Mouse (Mus musculus) intestine, postnatal 0 days (tissue): ENCODE data around the gene Pebp1. TPM values are rescaled to one million over a fixed set of nuclear protein-coding genes. Genes with fewer than 3 reads are reported as not detected.

Experiments used
- ATAC-seq: fragments of 200-750 bp; cut with Nextera tagmentation; 2 replicates; pipeline ENCODE4 v1.8.0; 2017; ENCODE audit warnings: mild to moderate bottlenecking, moderate TSS enrichment, moderate library complexity
- H3K27ac ChIP-seq: fragments of 300-500 bp; sonication (generic); 2 replicates; pipeline ENCODE4 v1.5.1; 2014; ENCODE audit warnings: mild to moderate bottlenecking, low read depth, low read length, moderate library complexity
- H3K27me3 ChIP-seq: fragments of 300-500 bp; sonication (generic); replicated peaks from 2 replicates; pipeline ENCODE4 v1.6.1; 2014; ENCODE audit warnings: low read length, mixed read lengths; ENCODE audit not compliant: control insufficient read depth, insufficient read depth
- H3K36me3 ChIP-seq: fragments of 300-500 bp; sonication (generic); 2 replicates; pipeline ENCODE4 v1.6.1; 2014; ENCODE audit warnings: mild to moderate bottlenecking, moderate library complexity; ENCODE audit not compliant: control insufficient read depth, insufficient read depth
- H3K4me1 ChIP-seq: fragments of 300-500 bp; sonication (generic); replicated peaks from 2 replicates; pipeline ENCODE4 v1.6.1; 2014; ENCODE audit warnings: antibody characterized with exemption, low read length, mixed read lengths; ENCODE audit not compliant: control insufficient read depth, insufficient read depth
- H3K4me2 ChIP-seq: fragments of 300-500 bp; sonication (generic); replicated peaks from 2 replicates; pipeline ENCODE4 v1.6.1; 2014; ENCODE audit warnings: low read depth, mild to moderate bottlenecking, moderate library complexity
- H3K4me3 ChIP-seq: fragments of 300-500 bp; sonication (generic); 2 replicates; pipeline ENCODE4 v1.5.1; 2014; ENCODE audit warnings: low read depth, low read length
- H3K9ac ChIP-seq: fragments of 300-500 bp; sonication (generic); 2 replicates; pipeline ENCODE4 v1.6.1; 2014; ENCODE audit warnings: mild to moderate bottlenecking, low read depth, low read length
- H3K9me3 ChIP-seq: fragments of 300-500 bp; sonication (generic); 2 replicates; pipeline ENCODE4 v1.6.1; 2016; ENCODE audit warnings: mixed run types; ENCODE audit not compliant: control insufficient read depth
- CTCF ChIP-seq: sonication (generic); IDR thresholded peaks from 2 replicates; pipeline ENCODE4 v1.5.1; 2016; ENCODE audit warnings: low read depth, mild to moderate bottlenecking, control low read depth, antibody characterized with exemption, moderate library complexity
- WGBS: fragments of 180-500 bp; shearing (Covaris S2); extraction: QIAGEN DNeasy Blood & Tissue Kit; methylation state at CpG from one replicate; pipeline ENCODE4 v1.1.7; 2014; 5-methylcytosine and 5-hydroxymethylcytosine counted together
- polyA plus RNA-seq: library from polyadenylated mRNA; unstranded; fragments of >200 nt; fragmentation: Nextera tagmentation; extraction: Ambion mirVana; gene quantifications from 2 replicates; pipeline ENCODE4 v1.2.1, GENCODE M21; 2015

Gene Pebp1
- polyA plus RNA-seq, 1 experiment from 2014 or later: 267 TPM

DNA sequence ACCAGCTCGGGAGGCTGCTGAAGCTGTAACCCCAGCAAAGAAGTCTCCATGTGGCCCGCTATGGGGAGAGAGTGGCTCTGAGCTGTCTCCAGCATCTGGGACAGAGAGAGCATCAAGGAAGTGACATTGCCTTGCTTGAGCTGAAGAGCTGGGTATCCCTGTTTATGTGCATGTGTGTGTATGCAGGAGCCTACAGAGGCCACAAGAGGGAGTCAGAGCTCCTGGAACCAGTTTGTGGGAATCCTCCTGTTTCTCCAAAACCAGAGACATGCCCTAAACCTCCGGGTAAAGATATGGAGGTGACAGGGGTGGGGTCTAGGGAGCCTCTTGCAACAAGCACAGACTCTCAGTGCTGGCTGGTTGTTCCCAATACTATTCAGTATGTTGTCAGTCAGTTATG lies 3.9 kb upstream of the Pebp1 start:
- Histone ChIP-seq H3K27me3 (no peaks in the 10 kb centered on the region), H3K9me3 (no peaks in the 10 kb centered on the region), H3K36me3 (no peaks in the 10 kb centered on the region), H3K4me2 (no peak overlapping the region), H3K9ac (no peak overlapping the region), H3K4me1 (0 out of 2 replicates have a peak, but pooled peaks cover 4% of the 10 kb centered on the region), H3K4me3 (no peak overlapping the region), H3K27ac (no peak overlapping the region)
- no peak for ATAC-seq
- TF ChIP-seq CTCF: peak; percentile 49
- WGBS: 84% methylated on average over 3 of the region's 3 CpGs

DNA sequence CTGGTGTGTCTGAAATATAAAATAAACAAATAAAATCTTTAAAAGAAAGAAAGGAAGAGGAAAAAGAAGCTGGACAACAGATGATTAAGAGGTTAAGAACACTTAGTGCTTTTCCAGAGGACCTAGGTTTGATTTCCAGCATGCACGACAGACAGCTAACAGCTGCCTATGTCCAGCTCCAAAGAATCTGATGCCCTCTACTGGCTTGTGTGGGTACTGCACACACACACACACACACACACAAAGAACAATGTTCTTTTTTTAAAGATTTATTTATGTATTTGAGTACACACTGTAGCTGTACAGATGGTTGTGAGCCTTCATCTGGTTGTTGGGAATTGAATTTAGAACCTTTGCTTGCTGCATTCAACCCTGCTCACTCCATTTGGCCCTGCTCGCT lies 2.7 kb upstream of the Pebp1 start:
- WGBS: 93% methylated on average over 2 of the region's 2 CpGs
- no peak overlapping the region for H3K27ac ChIP-seq
- no peak overlapping the region for H3K4me3 ChIP-seq
- H3K9ac ChIP-seq: no peak overlapping the region
- H3K4me2 ChIP-seq: no peak overlapping the region
- H3K27me3 ChIP-seq: no peaks in the 10 kb centered on the region
- 0 out of 2 replicates have a peak, but pooled peaks cover 4% of the 10 kb centered on the region for H3K4me1 ChIP-seq
- H3K9me3 ChIP-seq: no peaks in the 10 kb centered on the region
- TF ChIP-seq CTCF: peak; percentile 43
- no peak for ATAC-seq
- H3K36me3 ChIP-seq: no peaks in the 10 kb centered on the region

DNA sequence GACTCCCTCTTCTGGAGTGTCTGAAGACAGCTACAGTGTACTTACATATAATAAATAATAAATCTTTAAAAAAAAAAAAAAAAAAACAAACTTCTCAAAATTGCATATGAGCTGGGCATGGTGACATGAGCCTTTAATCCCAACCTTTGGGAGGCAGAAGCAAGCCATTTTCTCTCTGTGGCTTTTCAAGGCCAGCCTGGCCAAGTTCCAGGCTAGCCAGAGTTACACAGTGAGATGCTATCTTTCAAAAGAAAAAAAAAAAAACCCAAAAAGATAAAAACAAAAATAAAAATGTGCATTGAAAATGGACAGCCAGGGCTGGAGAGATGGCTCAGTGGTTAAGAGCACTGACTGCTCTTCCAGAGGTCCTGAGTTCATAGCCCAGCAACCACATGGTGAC lies 2.2 kb upstream of the Pebp1 start:
- Histone ChIP-seq H3K27me3 (no peaks in the 10 kb centered on the region), H3K9ac (no peak overlapping the region), H3K4me3 (no peak overlapping the region), H3K4me1 (0 out of 2 replicates have a peak, but pooled peaks cover 4% of the 10 kb centered on the region), H3K9me3 (no peaks in the 10 kb centered on the region), H3K36me3 (0 out of 2 replicates have a peak, but pooled peaks cover 4% of the 10 kb centered on the region), H3K4me2 (no peak overlapping the region), H3K27ac (no peak overlapping the region)
- ATAC-seq: no peak
- TF ChIP-seq CTCF: no peak

DNA sequence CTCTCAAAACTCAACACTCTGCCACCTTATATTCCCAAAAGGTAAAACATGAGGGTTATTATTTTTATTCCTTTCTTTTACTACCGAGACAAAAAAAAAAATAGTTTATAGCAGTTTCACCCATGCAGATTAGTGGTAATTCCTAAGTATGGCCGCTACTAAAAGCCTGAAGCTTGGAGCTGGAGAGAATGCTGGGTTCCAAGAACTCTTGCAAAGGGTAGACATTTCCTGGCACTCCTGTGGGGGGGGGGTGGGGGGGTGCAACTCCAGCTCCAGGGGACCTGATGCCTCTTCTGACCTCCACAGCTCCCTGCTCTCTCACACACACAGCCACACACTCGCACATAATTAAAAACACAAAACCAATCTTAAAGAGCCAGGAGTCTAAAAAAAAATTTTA lies 1.1 kb downstream of the Pebp1 start:
- ATAC-seq: no peak
- Histone ChIP-seq H3K4me1 (0 out of 2 replicates have a peak, but pooled peaks cover 4% of the 10 kb centered on the region), H3K9me3 (no peaks in the 10 kb centered on the region), H3K27ac (no peak overlapping the region), H3K36me3 (peaks cover 18% of the 10 kb centered on the region; the same call in 1 of the 2 replicates), H3K4me2 (peak overlapping the region; percentile 86), H3K9ac (peak overlapping the region; percentile 62; the same call in 1 of the 2 replicates), H3K27me3 (no peaks in the 10 kb centered on the region), H3K4me3 (peak overlapping the region; percentile 72)
- TF ChIP-seq CTCF: no peak
- 39% methylated on average over 3 of the region's 3 CpGs for whole genome bisulfite sequencing

DNA sequence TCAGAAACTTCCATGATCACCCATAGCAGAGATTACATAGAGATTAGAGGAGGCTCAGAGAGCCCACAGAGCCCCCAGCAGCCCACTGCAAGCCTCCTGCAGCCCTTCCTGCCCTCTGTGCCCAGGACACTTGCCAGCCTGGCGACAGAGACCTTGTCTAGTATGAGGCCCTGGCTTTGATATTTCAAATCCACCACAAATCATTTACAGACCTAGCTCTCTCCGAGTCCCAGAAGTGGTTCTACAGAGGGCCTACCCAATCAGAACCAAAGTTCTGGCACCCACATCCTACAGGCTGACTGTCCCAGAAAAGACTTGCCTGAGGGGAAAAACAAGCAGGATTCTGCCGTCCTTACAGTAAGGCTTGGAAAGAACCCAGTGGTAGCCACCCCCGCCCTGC lies 2.2 kb downstream of the Pebp1 start:
- Histone ChIP-seq H3K9ac (no peak overlapping the region), H3K36me3 (peaks cover 18% of the 10 kb centered on the region; the same call in 1 of the 2 replicates), H3K27ac (no peak overlapping the region), H3K27me3 (no peaks in the 10 kb centered on the region), H3K4me3 (no peak overlapping the region), H3K9me3 (no peaks in the 10 kb centered on the region), H3K4me1 (0 out of 2 replicates have a peak, but pooled peaks cover 4% of the 10 kb centered on the region), H3K4me2 (no peak overlapping the region)
- no peak for ATAC-seq
- TF ChIP-seq CTCF: no peak
- 64% methylated on average over 4 of the region's 4 CpGs for WGBS

DNA sequence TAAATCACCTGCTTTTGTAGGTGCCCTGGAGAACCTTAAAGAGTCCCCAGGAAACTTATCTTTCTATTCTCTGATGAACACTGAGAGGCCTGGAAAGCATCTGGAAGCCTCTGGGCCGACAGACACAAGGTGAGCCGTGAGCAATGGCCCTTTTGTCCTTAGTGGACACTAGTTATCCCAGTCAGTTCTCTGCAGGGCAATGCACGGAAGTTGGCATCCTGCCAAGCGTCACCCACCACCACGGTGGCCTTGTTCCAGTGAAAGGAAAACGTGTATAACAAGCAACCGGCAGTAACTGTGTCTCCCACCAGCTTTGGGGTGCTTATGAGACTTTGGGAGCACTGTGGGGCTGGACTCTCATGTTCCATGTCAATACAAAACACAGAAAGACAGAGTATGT lies 2.7 kb downstream of the Pebp1 start:
- 0 out of 2 replicates have a peak, but pooled peaks cover 4% of the 10 kb centered on the region for H3K4me1 ChIP-seq
- H3K4me3 ChIP-seq: no peak overlapping the region
- TF ChIP-seq CTCF: no peak
- 59% methylated on average over 7 of the region's 7 CpGs for WGBS
- no peaks in the 10 kb centered on the region for H3K27me3 ChIP-seq
- peaks cover 18% of the 10 kb centered on the region; the same call in 1 of the 2 replicates for H3K36me3 ChIP-seq
- no peak overlapping the region for H3K27ac ChIP-seq
- H3K4me2 ChIP-seq: no peak overlapping the region
- no peaks in the 10 kb centered on the region for H3K9me3 ChIP-seq
- H3K9ac ChIP-seq: no peak overlapping the region
- no peak for ATAC-seq

DNA sequence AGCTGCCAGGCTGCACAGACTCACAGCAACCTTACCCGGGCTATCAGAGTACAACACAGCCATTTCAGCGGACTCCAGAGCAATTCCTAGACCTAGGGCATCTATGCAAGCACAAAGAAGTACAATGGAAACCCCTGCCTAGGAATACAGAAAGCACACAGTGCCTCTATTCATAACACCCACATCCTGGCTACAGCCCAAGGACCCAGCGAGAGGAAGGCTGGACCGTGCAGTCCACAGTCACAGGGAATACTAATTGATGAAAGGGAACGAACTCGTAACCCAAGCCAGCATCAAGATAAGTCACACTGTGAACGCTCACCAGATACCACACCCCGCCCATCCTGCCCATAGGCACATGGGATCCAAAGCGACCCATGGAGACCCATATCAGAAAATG lies 3.4 kb downstream of the Pebp1 start:
- 80% methylated on average over 9 of the region's 9 CpGs for WGBS

More for the DNA sequence above, 3.4 kb downstream of the Pebp1 start:
- ATAC-seq: no peak
- no peak for TF ChIP-seq CTCF
- Histone ChIP-seq H3K27me3 (no peaks in the 10 kb centered on the region), H3K9ac (no peak overlapping the region), H3K4me3 (no peak overlapping the region), H3K27ac (no peak overlapping the region), H3K4me2 (no peak overlapping the region), H3K9me3 (no peaks in the 10 kb centered on the region), H3K36me3 (peaks cover 18% of the 10 kb centered on the region; the same call in 1 of the 2 replicates), H3K4me1 (0 out of 2 replicates have a peak, but pooled peaks cover 4% of the 10 kb centered on the region)
